Mouse (Mus musculus): ENCODE results near the gene Tm4sf20. TPM values are rescaled to one million over a fixed set of nuclear protein-coding genes. Genes with fewer than 3 reads are reported as not detected.

The Tm4sf20 gene
- polyA plus RNA-seq, 1 experiment = not detected

DNA sequence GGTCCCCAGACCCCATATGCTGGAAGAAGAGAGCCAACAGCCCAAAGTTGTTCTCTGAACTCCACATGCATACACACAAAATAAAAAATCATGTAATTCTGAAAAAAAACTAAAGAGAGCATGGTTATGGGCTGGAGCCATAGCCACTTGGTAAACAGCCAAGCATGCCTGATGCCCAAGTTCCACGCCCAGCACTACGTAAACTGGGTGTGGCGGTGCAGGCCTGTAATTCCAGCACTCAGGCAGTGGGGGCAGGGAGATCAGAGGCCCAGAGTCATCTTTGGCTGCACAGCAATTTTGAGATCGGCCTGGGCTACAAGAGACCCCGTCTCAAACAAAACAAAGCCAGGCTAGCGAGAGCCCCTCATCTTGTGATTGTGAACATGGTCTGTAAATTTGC, 17.3 kb upstream of the Tm4sf20 start:
- TF ChIP-seq POLR2A (IDR thresholded peaks at IDR 0.05; ENCODE audit: borderline replicate concordance, low read depth, low read length) = no peak
- no peak for TF ChIP-seq CTCF (IDR thresholded peaks at IDR 0.05; ENCODE audit: low read depth, low read length)
- Histone ChIP-seq H3K27ac (ENCODE audit: insufficient read depth, low read depth, low read length) (no peak overlapping the region), H3K4me1 (ENCODE audit: control insufficient read depth, insufficient read depth, low read length) (no peaks in the 10 kb centered on the region), H3K4me3 (ENCODE audit: insufficient read depth, low read length) (no peak overlapping the region)

DNA sequence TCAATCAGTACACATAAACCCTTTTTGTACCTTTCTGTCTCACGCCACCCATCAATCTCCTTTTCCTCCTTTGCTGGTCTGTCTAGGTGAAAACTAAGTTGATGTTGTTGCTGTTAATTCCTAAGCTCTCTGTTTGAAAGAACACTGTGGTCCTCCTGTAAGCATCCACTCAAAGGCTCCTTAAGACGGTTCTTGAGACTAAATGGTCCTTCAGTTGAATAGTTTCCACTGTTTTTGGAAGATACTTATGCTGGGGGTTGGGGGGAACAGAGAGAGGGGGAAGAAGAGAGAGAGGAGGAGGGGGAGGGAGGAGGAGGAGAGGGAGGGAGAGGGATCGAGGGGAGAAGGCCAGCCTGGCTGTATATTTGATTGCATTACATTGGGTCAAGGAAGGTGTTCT, 15.3 kb upstream of the Tm4sf20 start:
- Histone ChIP-seq H3K4me3 (ENCODE audit: insufficient read depth, low read length) (no peak overlapping the region), H3K27ac (ENCODE audit: insufficient read depth, low read depth, low read length) (no peak overlapping the region)
- no peak for TF ChIP-seq CTCF (IDR thresholded peaks at IDR 0.05; ENCODE audit: low read depth, low read length)
- no peak for TF ChIP-seq POLR2A (IDR thresholded peaks at IDR 0.05; ENCODE audit: borderline replicate concordance, low read depth, low read length)

DNA sequence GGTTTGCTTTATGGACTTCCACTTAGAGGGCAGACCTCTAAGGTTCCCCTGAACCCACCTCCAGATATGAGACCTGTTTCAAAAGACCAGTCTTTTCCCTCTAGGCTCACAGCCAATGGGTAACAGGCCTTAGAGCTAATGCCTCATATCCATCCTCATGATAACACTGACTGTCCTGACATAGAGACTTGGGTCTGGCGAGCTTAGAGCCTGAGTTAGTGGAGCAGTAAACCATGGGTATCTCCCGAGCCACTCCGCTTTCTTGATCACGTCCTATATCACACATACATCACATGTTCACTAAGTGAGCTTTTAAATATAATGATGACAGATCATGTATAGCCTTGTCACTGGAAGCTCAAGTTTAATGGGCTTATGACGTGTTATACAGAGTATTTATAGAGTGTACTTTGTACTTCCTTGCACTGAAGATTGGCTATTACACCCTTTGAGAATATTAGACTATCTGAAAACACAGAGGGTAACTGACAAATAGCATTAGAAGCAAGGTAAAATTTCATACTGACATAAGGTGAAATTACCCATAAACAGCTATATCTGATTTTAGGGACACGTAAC, 11.2 kb upstream of the Tm4sf20 start:
- H3K4me3 ChIP-seq (ENCODE audit: insufficient read depth, low read length) = no peak overlapping the region
- no peak overlapping the region for H3K27ac ChIP-seq (ENCODE audit: insufficient read depth, low read depth, low read length)
- no peak for TF ChIP-seq CTCF (IDR thresholded peaks at IDR 0.05; ENCODE audit: low read depth, low read length)
- no peak for TF ChIP-seq POLR2A (IDR thresholded peaks at IDR 0.05; ENCODE audit: borderline replicate concordance, low read depth, low read length)

More for the DNA sequence above, 15.3 kb upstream of the Tm4sf20 start:
- no peaks in the 10 kb centered on the region for H3K4me1 ChIP-seq (ENCODE audit: control insufficient read depth, insufficient read depth, low read length)

DNA sequence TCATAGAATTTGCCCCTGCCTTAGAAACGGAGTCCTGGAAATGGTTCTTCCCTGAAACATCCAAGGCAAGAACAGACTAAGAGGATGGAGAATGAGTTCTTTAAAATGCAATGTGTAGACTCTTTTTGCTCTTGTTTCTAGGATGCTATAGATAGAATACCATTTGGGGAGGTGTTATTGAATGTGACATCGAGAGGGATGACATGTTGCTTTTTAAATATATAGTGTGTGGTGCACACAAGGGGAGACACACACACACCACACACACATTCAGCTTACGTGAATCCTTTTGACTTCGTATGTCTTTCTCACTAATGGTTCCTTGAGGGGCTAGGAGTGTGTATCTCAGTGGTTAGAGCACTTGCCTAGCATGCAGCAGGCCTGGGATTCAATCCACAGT, 7.0 kb upstream of the Tm4sf20 start:
- no peak overlapping the region for H3K4me3 ChIP-seq (ENCODE audit: insufficient read depth, low read length)
- H3K4me1 ChIP-seq (ENCODE audit: control insufficient read depth, insufficient read depth, low read length) = no peaks in the 10 kb centered on the region
- TF ChIP-seq POLR2A (IDR thresholded peaks at IDR 0.05; ENCODE audit: borderline replicate concordance, low read depth, low read length) (no peak), CTCF (IDR thresholded peaks at IDR 0.05; ENCODE audit: low read depth, low read length) (no peak)

More for the DNA sequence above, 11.2 kb upstream of the Tm4sf20 start:
- H3K4me1 ChIP-seq (ENCODE audit: control insufficient read depth, insufficient read depth, low read length) = no peaks in the 10 kb centered on the region

DNA sequence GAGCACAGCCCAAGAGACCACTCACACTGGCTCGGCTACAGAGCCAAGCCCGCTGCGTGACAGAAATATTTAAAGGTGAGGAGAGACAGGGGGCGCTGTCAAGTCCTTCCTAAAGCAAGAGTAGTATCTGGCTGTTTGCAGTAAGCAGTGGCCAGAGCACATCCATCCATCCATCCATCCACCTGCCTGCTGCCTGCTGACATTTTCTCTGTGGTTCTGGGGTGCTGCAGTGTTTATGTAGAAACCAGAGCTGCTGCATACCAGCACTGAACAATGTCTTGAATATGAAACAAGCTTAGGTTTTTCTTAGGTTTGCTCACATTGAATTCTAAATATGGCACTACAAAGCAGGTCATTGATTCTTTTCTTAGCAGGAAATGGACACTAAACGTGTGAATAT, 4.9 kb upstream of the Tm4sf20 start:
- TF ChIP-seq CTCF (IDR thresholded peaks at IDR 0.05; ENCODE audit: low read depth, low read length) = no peak
- TF ChIP-seq POLR2A (IDR thresholded peaks at IDR 0.05; ENCODE audit: borderline replicate concordance, low read depth, low read length) = no peak
- Histone ChIP-seq H3K4me1 (ENCODE audit: control insufficient read depth, insufficient read depth, low read length) (no peaks in the 10 kb centered on the region), H3K27ac (ENCODE audit: insufficient read depth, low read depth, low read length) (no peak overlapping the region), H3K4me3 (ENCODE audit: insufficient read depth, low read length) (no peak overlapping the region)

More for the DNA sequence above, 7.0 kb upstream of the Tm4sf20 start:
- H3K27ac ChIP-seq (ENCODE audit: insufficient read depth, low read depth, low read length) = no peak overlapping the region

DNA sequence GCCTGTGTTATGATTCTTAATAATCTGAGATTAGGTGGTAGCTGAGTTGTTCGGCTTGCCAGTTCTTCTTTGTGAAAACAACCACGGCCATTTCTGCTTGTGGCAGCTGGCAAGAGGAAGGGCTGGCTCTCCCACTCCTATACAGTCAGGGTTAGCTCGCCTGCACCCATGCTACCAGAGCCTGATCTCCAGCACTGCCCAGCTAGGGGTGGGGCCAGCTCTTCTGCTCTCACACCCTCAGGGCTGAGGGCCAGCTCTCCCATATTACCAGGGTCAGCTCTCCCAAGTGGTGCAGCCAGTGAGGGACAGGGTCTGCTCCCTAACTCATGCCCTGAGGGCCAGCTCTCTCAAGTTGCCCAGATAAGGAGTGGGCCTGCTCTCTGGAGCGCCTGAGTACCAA, 4.2 kb upstream of the Tm4sf20 start:
- no peak overlapping the region for H3K4me3 ChIP-seq (ENCODE audit: insufficient read depth, low read length)
- H3K27ac ChIP-seq (ENCODE audit: insufficient read depth, low read depth, low read length) = no peak overlapping the region
- no peaks in the 10 kb centered on the region for H3K4me1 ChIP-seq (ENCODE audit: control insufficient read depth, insufficient read depth, low read length)
- no peak for TF ChIP-seq CTCF (IDR thresholded peaks at IDR 0.05; ENCODE audit: low read depth, low read length)

DNA sequence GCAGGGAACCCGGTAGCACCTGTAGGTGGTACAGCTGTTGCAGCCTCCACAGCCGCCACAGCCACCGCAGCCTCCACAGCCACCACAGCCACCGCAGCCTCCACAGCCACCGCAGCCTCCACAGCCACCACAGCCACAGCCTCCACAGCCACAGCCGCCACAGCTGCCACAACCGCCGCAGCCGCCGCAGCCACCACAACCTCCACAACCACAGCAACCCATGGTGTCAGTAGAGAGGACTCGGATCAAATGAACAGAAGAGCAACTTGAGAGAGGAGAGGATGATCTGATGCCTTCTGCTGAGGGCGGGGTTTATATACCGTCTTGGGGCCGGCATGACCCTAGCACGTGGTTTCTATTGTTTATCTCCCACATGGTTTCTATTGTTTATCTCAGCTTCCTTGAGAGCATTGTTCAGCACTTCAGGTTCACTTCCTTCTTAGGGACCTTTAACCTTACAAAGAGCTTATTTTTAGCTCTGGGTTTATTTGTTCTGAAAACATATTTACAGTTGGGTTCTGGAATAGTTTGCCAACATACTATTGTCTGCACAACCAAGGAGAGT, 2.8 kb upstream of the Tm4sf20 start, which contains the start of gene Gm47791:
Gm47791 (minus strand) TSS at position 222 of the 565 bp plus-strand sequence.
- no peak within 1 kb of the TSS for H3K27ac ChIP-seq (ENCODE audit: insufficient read depth, low read depth, low read length)
- TF ChIP-seq POLR2A (IDR thresholded peaks at IDR 0.05; ENCODE audit: borderline replicate concordance, low read depth, low read length) = no peak
- no peak for TF ChIP-seq CTCF (IDR thresholded peaks at IDR 0.05; ENCODE audit: low read depth, low read length)
- H3K4me1 ChIP-seq (ENCODE audit: control insufficient read depth, insufficient read depth, low read length) = no peaks in the 10 kb centered on the region
- no peak within 1 kb of the TSS for H3K4me3 ChIP-seq (ENCODE audit: insufficient read depth, low read length)

DNA sequence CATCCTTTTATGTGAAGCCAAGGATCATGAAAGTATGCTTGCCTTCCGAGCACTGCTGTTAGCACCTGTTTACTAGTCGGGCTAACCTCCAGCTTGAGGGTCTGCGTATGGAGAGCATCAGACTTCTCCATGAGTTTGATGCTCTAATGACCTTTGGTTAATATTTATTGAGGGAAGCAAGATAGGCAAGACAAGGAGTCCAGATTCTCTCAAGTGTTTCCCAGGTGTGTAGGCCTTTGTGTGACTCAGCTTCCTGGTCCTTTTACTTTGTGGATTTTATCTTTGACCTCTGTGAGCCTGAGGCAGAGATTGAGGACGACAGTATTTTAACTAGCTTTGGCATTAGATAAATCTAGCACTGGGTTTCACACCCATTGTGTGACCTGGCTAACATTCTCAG, 1.6 kb downstream of the Tm4sf20 start:
- Histone ChIP-seq H3K27ac (ENCODE audit: insufficient read depth, low read depth, low read length) (no peak overlapping the region), H3K4me1 (ENCODE audit: control insufficient read depth, insufficient read depth, low read length) (peaks cover 6% of the 10 kb centered on the region), H3K4me3 (ENCODE audit: insufficient read depth, low read length) (no peak overlapping the region)
- no peak for TF ChIP-seq CTCF (IDR thresholded peaks at IDR 0.05; ENCODE audit: low read depth, low read length)
- TF ChIP-seq POLR2A (IDR thresholded peaks at IDR 0.05; ENCODE audit: borderline replicate concordance, low read depth, low read length) = no peak

DNA sequence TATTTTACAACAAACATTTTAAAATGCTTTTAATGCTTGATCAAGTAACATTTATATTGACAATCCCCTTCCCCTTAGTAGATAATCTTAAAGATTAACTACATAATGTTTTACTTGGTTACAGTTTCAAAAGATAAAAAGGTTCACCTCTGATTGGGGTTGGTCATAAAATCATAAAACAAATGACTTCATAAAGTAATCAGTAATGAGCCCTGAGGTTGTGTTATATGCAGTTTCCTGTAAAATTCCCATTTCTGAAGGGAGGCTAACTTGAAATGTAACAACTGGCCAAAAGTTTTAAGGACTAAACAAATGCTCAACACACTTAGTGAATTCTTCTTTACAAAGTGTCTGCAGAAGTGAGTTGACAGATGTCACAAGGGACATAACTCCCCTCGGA, 2.0 kb downstream of the Tm4sf20 start:
- H3K4me1 ChIP-seq (ENCODE audit: control insufficient read depth, insufficient read depth, low read length) = peaks cover 7% of the 10 kb centered on the region
- no peak overlapping the region for H3K4me3 ChIP-seq (ENCODE audit: insufficient read depth, low read length)
- TF ChIP-seq CTCF (IDR thresholded peaks at IDR 0.05; ENCODE audit: low read depth, low read length) = no peak
- no peak for TF ChIP-seq POLR2A (IDR thresholded peaks at IDR 0.05; ENCODE audit: borderline replicate concordance, low read depth, low read length)
- no peak overlapping the region for H3K27ac ChIP-seq (ENCODE audit: insufficient read depth, low read depth, low read length)

DNA sequence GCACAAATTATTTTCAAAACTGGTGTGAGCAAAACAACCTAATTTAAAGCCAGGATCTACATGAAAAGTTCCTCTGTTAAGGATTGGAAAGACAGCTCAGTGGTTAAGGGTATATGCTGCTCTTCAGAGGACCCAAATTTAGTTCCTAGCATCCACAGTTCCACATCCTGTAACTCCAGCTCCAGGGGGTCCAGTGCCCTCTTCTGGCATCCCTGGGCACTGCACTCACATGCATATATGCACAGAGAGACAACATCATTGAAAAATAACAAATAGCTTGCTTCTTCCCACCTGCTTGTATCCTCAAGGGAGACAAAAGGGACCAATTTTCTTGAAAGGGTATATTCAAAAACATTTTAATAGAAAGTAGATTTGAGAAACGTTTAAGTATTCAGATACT, 6.0 kb downstream of the Tm4sf20 start:
- no peak overlapping the region for H3K4me3 ChIP-seq (ENCODE audit: insufficient read depth, low read length)
- peaks cover 14% of the 10 kb centered on the region for H3K4me1 ChIP-seq (ENCODE audit: control insufficient read depth, insufficient read depth, low read length)
- 0 out of 2 replicates have a peak overlapping the region, but pooled peaks have one; percentile 38 for H3K27ac ChIP-seq (ENCODE audit: insufficient read depth, low read depth, low read length)
- TF ChIP-seq POLR2A (IDR thresholded peaks at IDR 0.05; ENCODE audit: borderline replicate concordance, low read depth, low read length) = no peak
- TF ChIP-seq CTCF (IDR thresholded peaks at IDR 0.05; ENCODE audit: low read depth, low read length) = no peak

Data from bone marrow macrophage, adult 2 months (primary cell).